Mouse (Mus musculus) lung, adult 2 months (tissue): Measurements from ENCODE around the gene Plekhf1.

Source experiments
- CTCF ChIP-seq: fragments of 200-500 bp; IDR thresholded peaks from 2 replicates; pipeline ENCODE4 v1.5.1; 2011; ENCODE audit warnings: mild to moderate bottlenecking, low read length, control low read depth; ENCODE audit not compliant: insufficient read depth
- POLR2A ChIP-seq: fragments of 200-500 bp; IDR thresholded peaks from 2 replicates; pipeline ENCODE4 v1.6.1; 2011; ENCODE audit warnings: low read depth, mild to moderate bottlenecking, control low read depth, low read length, borderline replicate concordance; ENCODE audit errors: extremely low read depth

DNA sequence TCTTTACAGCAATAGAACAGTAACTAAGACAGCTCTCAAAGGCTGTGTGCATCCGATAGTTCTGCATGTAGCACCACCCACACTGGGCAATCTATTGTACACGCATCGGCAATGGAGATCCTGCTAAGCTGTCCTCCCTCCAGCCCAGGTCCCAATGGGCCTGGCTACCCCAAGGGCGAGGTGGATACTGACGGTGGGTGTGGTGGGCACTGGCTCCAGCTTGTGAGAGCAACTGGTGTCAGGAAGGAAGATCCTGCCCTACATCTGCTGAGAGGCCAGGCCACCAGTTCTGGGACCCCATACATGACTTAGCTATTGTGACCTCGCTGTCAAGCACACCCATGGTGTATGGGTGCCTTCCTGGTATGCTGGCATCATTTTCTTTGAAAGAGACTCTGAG lies 12.1 kb downstream of the Plekhf1 start:
- TF ChIP-seq CTCF (no peak), POLR2A (no peak)
